Mouse (Mus musculus) liver, embryonic 14.5 days (tissue): ENCODE measurements around the gene Tbcd. TPM values are rescaled to one million over a fixed set of nuclear protein-coding genes. Genes with fewer than 3 reads are reported as not detected.

Experiments used
- ATAC-seq: fragments of 200-750 bp; cut with Nextera tagmentation; 2 replicates; pipeline ENCODE4 v1.8.0; 2017; ENCODE audit warnings: moderate number of reproducible peaks, mild to moderate bottlenecking, moderate library complexity; ENCODE audit not compliant: insufficient read depth
- DNase-seq, 3 experiments: peaks; one replicate each; pipeline ENCODE4 v3.0.0-alpha.2; 2012 to 2013; ENCODE audit warnings: low read depth in 3 of 3, low spot score in 3 of 3
- H3K27ac ChIP-seq: fragments of 300-500 bp; sonication (generic); 2 replicates; pipeline ENCODE4 v1.5.1; 2014; ENCODE audit warnings: moderate library complexity, mild to moderate bottlenecking, control low read depth, inconsistent platforms
- H3K27me3 ChIP-seq: fragments of 300-500 bp; sonication (generic); 2 replicates; pipeline ENCODE4 v1.6.1; 2014; ENCODE audit warnings: mild to moderate bottlenecking, low read length, moderate library complexity; ENCODE audit not compliant: control insufficient read depth, insufficient read depth
- H3K36me3 ChIP-seq: fragments of 300-500 bp; sonication (generic); replicated peaks from 2 replicates; pipeline ENCODE4 v1.6.1; 2014; ENCODE audit warnings: low read depth; ENCODE audit not compliant: control insufficient read depth, insufficient read depth
- H3K4me1 ChIP-seq, 2 experiments: fragments of 200-500 bp in 1 of 2; fragments of 300-500 bp in 1 of 2; sonication (generic) in 1 of 2; replicated peaks; 2 replicates each; pipeline ENCODE4 v1.6.1; 2012 to 2014; ENCODE audit warnings: antibody characterized with exemption in 1 of 2, inconsistent platforms in 1 of 2, low read length in 1 of 2; ENCODE audit not compliant: control insufficient read depth in 2 of 2, insufficient read depth in 2 of 2
- H3K4me2 ChIP-seq: fragments of 300-500 bp; sonication (generic); 2 replicates; pipeline ENCODE4 v1.6.1; 2014; ENCODE audit warnings: low read depth, mild to moderate bottlenecking, control low read depth, moderate library complexity
- H3K4me3 ChIP-seq, 2 experiments: fragments of 200-500 bp in 1 of 2; fragments of 300-500 bp in 1 of 2; sonication (generic) in 1 of 2; 2 replicates each; pipeline ENCODE4 v1.5.1; 2012 to 2014; ENCODE audit warnings: low read depth in 2 of 2, low read length in 2 of 2, mild to moderate bottlenecking in 2 of 2, control low read depth in 1 of 2, inconsistent platforms in 1 of 2, moderate library complexity in 1 of 2; ENCODE audit not compliant: insufficient read depth in 1 of 2
- H3K9ac ChIP-seq: fragments of 300-500 bp; sonication (generic); replicated peaks from 2 replicates; pipeline ENCODE4 v1.6.1; 2014; ENCODE audit warnings: mild to moderate bottlenecking, control low read depth, moderate library complexity
- H3K9me3 ChIP-seq: fragments of 300-500 bp; sonication (generic); 2 replicates; pipeline ENCODE4 v1.6.1; 2016; ENCODE audit warnings: low read length, mixed read lengths; ENCODE audit not compliant: control insufficient read depth
- CTCF ChIP-seq: IDR thresholded peaks from 2 replicates; pipeline ENCODE4 v1.5.1; 2016; ENCODE audit warnings: antibody characterized with exemption, low read depth, control low read depth
- EP300 ChIP-seq: IDR thresholded peaks from 2 replicates; pipeline ENCODE4 v1.6.1; 2016; ENCODE audit warnings: antibody characterized with exemption, low read depth
- WGBS: fragments of 180-500 bp; shearing (Covaris S2); extraction: QIAGEN DNeasy Blood & Tissue Kit; methylation state at CpG from one replicate; pipeline ENCODE4 v1.1.7; 2014; ENCODE audit not compliant: insufficient replicate concordance; 5-methylcytosine and 5-hydroxymethylcytosine counted together
- polyA plus RNA-seq, 2 experiments: library from polyadenylated mRNA; depleted of rRNA in 1 of 2; stranded (reverse) in 1 of 2; unstranded in 1 of 2; fragments of >200 nt; fragmentation: Nextera tagmentation in 1 of 2; extraction: Ambion mirVana in 1 of 2; gene quantifications; 2 replicates each; pipeline versions ENCODE4 v1.2.1 to v1.2.3; 2012 to 2014

Tbcd gene
- polyA plus RNA-seq, 2 experiments = 15.6 to 20.4 TPM

GRCm38 (mm10) chr11:121418932-121419331 is 32.8 kb upstream of the Tbcd start:
- H3K27ac ChIP-seq = no peak overlapping the region
- H3K9me3 ChIP-seq = no peaks in the 10 kb centered on the region
- 66% methylated on average over 2 of the region's 2 CpGs for WGBS
- H3K27me3 ChIP-seq = no peaks in the 10 kb centered on the region; the same call in 1 of the 2 replicates
- no peak overlapping the region for H3K4me3 ChIP-seq
- TF ChIP-seq CTCF (no peak), EP300 (no peak)
- H3K4me1 ChIP-seq = peaks cover 18% of the 10 kb centered on the region in 2 experiments
- ATAC-seq (no peak), DNase-seq (no peak)
- no peak overlapping the region for H3K4me2 ChIP-seq
- H3K36me3 ChIP-seq = peaks cover 4% of the 10 kb centered on the region; the same call in 1 of the 2 replicates
- no peak overlapping the region for H3K9ac ChIP-seq

GRCm38 (mm10) chr11:121420379-121420778 is 31.4 kb upstream of the Tbcd start:
- DNase-seq (no peak), ATAC-seq (no peak)
- no peak for TF ChIP-seq EP300
- H3K4me2 ChIP-seq = peak overlapping the region; percentile 84
- peaks cover 19 to 29% of the 10 kb centered on the region in 2 experiments for H3K4me1 ChIP-seq
- peak overlapping the region in 1 of 2 experiments; percentile 87; a peak in 2 of 4 replicates for H3K4me3 ChIP-seq
- H3K27ac ChIP-seq = peak overlapping the region; percentile 84
- peaks cover 13% of the 10 kb centered on the region for H3K36me3 ChIP-seq
- WGBS = 50% methylated on average over 5 of the region's 5 CpGs
- no peaks in the 10 kb centered on the region for H3K9me3 ChIP-seq
- peak overlapping the region; percentile 68 for H3K9ac ChIP-seq
- no peaks in the 10 kb centered on the region; the same call in 1 of the 2 replicates for H3K27me3 ChIP-seq

GRCm38 (mm10) chr11:121420830-121421552 is 30.8 kb upstream of the Tbcd start, which contains the start of gene Fn3krp:
TSS of gene Fn3krp (plus strand) at chr11:121421401.
- peak within 1 kb of the TSS; percentile 87 to 93 for H3K4me3 ChIP-seq

GRCm38 (mm10) chr11:121421553-121422173 is 30.1 kb upstream of the Tbcd start:
- Histone ChIP-seq H3K36me3 (peaks cover 26% of the 10 kb centered on the region), H3K9ac (peak overlapping the region; percentile 93), H3K27ac (peak overlapping the region; percentile 61), H3K4me2 (peak overlapping the region; percentile 84), H3K9me3 (no peaks in the 10 kb centered on the region), H3K27me3 (no peaks in the 10 kb centered on the region), H3K4me1 (peaks cover 19 to 29% of the 10 kb centered on the region in 2 experiments), H3K4me3 (peak overlapping the region; percentile 87 to 93)
- under 1% methylated on average over 28 of the region's 28 CpGs for WGBS
- DNase-seq = no peak
- ATAC-seq = peak; percentile 68
- no peak for TF ChIP-seq EP300
- TF ChIP-seq CTCF = no peak

More at GRCm38 (mm10) chr11:121420830-121421552, 30.8 kb upstream of the Tbcd start, which contains the start of gene Fn3krp:
- ATAC-seq = peak; percentile 98
- WGBS = 2% methylated on average over 28 of the region's 28 CpGs
- no peak for TF ChIP-seq EP300
- TF ChIP-seq CTCF = peak; percentile 53
- peak within 1 kb of the TSS; percentile 84 for H3K27ac ChIP-seq
- H3K9me3 ChIP-seq = no peaks in the 10 kb centered on the region
- H3K36me3 ChIP-seq = peaks cover 19% of the 10 kb centered on the region
- peak within 1 kb of the TSS; percentile 84 for H3K4me2 ChIP-seq
- no peaks in the 10 kb centered on the region for H3K27me3 ChIP-seq
- H3K4me1 ChIP-seq = peaks cover 19 to 29% of the 10 kb centered on the region in 2 experiments
- DNase-seq = peak; percentile 98 to 99 (median 99)
- peak within 1 kb of the TSS; percentile 93 for H3K9ac ChIP-seq

GRCm38 (mm10) chr11:121433397-121433796 is 18.4 kb upstream of the Tbcd start:
- Histone ChIP-seq H3K4me2 (peak overlapping the region; percentile 99), H3K36me3 (peaks cover 43% of the 10 kb centered on the region), H3K4me1 (peaks cover 38 to 45% of the 10 kb centered on the region in 2 experiments), H3K9me3 (no peaks in the 10 kb centered on the region), H3K4me3 (peak overlapping the region; percentile 65 to 93; a peak in 3 of 4 replicates), H3K9ac (peak overlapping the region; percentile 84), H3K27ac (peak overlapping the region; percentile 100), H3K27me3 (no peaks in the 10 kb centered on the region)
- TF ChIP-seq EP300 (peak; percentile 94), CTCF (no peak)
- ATAC-seq (peak; percentile 79), DNase-seq (peak; percentile 88 to 90 (median 90))
- WGBS = 20% methylated on average over 4 of the region's 4 CpGs
